Mouse (Mus musculus): ENCODE results near the gene Tbc1d30.
A peak's percentile ranks its signal among the peaks of the same experiment; 100 is the strongest.

Gene Tbc1d30

DNA sequence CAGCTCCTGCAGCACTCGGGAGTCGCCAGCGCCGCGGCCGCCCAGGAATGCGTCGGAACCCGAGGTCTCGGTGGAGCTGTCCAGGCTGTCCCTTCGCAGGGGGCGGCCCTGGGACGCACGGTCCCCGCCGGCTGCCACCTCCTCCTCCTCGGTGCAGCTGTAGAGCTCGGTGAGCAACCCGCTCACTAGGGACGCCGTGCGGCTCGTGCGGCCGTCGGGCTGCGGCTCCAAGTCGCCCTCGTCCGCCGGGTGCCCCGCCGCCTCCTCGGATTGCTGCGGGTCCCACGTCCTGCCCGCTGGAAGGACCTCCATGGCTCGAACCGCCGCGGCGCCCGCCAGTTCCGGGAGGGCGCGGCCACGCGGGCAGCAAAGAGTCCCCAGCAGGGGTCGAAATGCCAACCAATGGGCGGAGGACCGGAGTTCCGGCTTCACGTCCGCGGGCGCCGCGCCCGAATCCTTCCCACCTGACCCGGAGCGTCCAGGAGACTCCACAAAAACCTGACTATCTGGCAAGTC is at the start of gene Tbc1d30:
TSS of gene Tbc1d30 (minus strand) at position 213 of the 516 bp plus-strand sequence.
- DNase-seq: peak in 1 of 2 experiments; percentile 17

DNA sequence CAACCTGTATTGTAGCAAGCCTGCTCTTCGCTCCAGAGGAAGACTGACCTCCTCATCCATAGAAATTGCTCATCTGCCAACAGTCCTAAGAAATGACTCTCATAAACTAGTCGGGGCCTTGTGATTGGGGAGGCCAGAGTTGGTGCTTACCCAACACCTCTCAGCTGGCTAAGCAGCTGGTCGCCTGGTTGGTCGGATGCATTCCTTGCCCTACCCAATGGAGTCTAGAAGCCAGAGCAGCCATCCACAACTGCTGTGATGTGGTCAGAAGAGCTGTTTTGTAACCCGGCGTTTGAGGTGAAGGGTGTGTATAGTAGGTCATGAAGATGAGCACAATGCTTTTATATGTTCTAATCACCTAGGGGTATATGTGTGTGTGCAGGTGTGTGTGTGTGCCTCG is 47.5 kb upstream of the Tbc1d30 start:
- peak in 1 of 2 experiments; percentile 34 for DNase-seq

DNA sequence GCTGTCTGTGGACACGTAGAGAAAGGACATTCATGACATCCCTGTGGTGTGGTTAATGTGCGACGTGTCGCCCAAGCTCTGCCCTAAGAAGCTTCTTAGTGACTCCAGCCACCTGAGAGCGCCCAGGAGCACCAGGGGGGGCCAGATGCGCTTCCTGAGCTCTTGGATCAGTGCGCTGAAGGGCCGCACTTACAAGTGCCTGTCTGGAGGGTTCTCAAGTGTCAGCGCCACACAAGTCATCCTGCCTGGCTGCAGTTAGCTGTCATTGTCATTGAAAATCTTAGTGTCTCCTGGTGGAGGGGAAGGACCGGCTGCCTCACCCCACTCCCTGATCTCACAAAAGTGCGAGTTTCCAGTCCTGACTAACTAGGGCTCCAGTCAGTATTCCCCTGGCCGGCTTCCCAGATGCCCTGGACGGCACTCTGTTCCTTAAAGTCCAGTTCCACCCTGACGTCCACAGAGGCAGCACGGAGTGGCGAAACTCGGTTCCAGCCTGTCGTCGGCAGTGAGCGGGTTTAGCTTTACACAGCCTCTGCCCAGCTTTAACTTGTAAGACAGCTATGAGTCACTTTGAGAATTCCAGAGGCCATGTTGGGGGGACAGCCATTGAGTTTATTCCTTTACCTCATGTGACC is 44.6 kb upstream of the Tbc1d30 start:
- DNase-seq: no peak

DNA sequence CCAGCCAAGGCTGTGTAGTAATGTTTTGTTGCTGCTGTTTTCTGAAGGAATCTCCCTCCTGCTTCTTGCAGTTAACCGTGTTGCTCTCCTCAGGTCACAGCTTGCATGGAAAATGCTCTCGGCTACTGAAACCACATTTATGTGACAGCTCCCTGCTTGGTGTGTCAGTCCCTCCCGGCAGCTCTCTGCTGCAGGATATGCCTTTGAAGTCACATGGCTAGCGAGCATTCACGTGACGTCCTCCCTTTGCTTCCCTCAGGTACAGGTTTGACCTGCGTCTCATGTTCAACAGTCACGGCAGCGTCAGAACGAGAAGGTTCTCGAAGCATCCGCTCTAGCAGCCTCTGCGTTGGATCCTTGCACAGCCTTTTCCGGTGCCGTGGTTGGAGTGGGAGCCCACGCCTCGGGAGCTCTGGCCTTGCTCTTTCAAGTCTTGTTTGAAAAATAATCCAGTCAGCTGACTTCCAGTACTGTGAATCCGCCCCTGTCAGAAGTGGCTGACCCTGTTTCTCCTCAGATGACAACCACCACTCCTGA is 43.8 kb upstream of the Tbc1d30 start:
- no peak for DNase-seq

GRCm38 (mm10) chr10:121394270-121394669 is 43.2 kb upstream of the Tbc1d30 start:
- no peak for DNase-seq

- DNase-seq: no peak
Measured at GRCm38 (mm10) chr10:121391901-121392300, 40.8 kb upstream of the Tbc1d30 start.

- DNase-seq: no peak
Measured at GRCm38 (mm10) chr10:121390602-121391001, 39.5 kb upstream of the Tbc1d30 start.

GRCm38 (mm10) chr10:121386347-121386746 is 35.3 kb upstream of the Tbc1d30 start:
- no peak for DNase-seq

DNA sequence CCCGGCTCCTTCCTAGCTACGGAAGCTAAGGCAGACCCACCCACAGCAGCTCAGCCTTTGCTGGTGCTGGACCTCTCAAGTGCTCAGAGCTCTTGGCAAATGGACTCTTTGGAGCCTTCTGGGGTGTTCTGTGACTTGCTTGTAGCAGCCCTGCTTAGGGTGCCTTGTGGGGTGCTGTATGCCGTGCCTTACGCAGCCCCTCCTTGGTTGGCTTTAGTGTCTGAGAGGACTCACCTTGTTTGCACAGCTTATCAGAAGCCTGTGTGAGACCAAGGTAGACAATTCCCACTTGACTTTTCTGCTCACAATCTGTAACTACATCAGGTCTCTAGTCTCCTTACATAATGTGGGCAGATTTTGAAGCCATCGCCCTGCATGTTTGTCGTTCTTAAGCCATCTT is 34.6 kb upstream of the Tbc1d30 start:
- no peak for DNase-seq

DNA sequence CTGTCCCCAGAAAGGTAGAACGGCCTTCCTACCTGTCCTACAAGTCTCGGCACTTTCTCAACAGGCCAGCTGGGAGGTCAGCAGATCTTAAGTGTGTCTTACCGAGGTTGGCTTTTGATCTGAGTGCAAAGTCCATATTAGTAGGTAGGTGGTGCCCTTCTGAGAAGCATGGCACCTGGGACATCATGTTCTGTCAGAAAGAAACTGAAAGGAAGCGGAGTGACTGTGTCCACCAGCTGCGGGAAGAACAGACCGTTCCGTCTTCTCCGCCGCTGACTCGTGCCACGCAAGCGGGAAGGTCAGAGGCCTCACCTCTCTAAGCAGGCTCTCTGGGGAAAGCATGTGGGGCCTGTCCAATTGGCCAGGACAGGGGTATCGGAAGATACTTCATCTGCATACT is 33.6 kb upstream of the Tbc1d30 start:
- DNase-seq: no peak

GRCm38 (mm10) chr10:121381280-121381679 is 30.2 kb upstream of the Tbc1d30 start:
- no peak for DNase-seq

GRCm38 (mm10) chr10:121379387-121379786 is 28.3 kb upstream of the Tbc1d30 start:
- no peak for DNase-seq

DNA sequence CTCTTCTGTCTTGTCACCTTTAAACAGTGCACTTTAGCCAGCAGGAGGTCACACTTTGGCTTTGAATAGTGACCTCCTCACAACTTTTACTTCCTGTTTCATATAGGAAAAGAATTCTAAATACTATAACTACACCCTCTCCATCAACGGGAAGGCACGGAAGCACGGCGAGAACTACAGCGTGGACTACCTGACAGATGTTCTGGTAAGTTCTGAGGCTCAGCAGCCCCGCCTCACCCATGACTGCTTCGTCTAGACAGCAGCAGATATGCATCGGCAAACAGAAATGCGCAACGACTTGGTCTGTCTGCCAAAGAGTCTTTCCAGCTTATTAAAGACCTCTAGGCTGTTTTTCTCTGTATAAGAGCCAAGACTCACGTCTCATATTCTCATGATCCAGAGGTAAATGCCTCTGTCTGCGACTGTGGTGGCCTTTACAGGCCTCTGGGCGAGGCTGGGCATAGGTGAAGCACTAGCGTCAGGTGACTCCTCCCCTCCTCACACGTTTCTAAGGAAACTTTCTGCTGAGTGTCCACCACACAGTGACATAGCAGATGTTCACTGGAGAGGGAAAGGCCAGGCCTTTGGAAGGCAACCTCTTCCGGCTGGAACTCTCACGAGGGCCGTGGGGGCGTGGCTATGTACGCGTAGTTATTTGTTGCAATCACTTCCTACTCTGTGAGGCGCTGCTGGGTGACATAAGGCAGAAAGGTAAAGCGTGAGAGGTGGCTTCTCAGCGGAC is 25.6 kb upstream of the Tbc1d30 start:
- no peak for DNase-seq

DNA sequence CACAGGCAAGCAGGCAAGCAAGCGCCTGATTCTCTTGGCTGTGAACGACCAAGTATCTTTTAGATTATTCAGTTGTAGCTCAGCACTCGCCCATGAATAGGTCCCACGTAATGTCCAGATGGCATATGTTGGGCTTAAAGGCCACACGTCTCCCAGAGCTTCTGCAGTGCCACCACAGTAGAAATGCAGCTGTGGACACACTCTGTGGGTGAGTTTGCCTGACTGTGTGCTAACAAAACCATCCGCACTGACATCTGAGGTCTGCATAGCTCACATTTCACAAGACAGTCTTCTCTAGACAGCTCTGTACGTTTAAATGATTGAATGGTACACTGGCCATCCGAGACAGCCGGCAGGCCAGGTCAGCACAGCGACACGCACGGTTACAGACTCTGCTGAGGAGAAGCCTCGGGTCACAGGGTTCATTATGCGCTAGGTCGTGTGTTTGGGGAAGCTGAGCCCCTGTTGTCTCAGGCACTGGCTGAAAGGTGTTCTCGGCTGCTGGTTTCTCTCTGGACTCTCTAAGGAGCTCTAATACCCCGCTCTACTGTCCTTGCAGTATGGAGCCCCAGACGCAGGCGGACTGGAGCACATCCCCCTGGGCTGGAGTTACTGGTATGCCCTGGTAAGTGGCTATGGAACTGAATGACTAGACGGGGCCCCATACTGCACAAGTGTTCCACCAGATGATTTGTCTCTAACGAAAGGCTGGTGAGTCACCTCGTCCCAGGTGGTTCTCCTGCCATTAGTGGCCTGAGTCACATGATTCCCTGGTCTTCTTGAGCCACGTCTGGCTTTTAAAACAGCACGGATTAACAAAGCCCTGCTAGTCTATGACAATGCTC is 24.8 kb upstream of the Tbc1d30 start:
- no peak for DNase-seq

- DNase-seq: no peak
Measured at GRCm38 (mm10) chr10:121374693-121375620, 23.9 kb upstream of the Tbc1d30 start.

DNA sequence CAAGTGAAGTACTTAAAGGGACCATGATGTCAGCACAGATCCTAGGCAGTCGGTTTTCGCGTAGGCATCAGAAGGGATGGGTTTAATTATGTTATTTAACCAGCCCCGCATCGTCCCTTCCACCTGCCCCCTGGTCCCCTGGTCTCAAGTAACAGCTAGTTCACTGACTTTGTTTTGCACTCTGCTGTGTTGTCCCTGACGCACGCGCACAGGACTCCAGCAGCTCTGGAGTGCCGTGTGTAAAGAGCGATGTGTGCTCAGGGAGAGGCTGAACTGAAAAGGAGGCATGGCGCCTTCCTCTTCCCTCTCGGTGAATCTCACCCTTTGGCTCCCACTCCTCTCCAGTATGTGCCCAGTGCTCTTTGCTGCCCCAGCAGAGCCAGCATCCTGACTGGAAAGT is 22.9 kb upstream of the Tbc1d30 start:
- DNase-seq: no peak

DNA sequence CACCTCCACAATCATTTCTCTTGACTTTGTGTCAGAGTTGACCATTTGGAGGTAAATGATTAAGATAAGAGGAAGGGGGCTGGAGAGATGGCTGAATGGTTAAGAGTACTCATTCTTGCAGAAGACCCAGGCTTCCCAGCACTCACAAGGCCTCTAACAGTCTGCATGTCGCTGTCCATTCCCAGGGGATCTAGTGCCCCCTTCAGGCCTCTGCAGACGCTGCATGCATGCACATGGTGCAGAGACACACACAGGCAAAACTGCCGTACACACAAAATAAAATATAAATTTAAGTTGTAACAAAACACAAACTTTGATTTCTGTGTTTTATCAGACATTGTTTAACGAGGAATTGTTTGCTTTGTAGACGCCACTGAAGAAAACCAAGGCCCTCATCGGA is 19.7 kb upstream of the Tbc1d30 start:
- DNase-seq: no peak

DNA sequence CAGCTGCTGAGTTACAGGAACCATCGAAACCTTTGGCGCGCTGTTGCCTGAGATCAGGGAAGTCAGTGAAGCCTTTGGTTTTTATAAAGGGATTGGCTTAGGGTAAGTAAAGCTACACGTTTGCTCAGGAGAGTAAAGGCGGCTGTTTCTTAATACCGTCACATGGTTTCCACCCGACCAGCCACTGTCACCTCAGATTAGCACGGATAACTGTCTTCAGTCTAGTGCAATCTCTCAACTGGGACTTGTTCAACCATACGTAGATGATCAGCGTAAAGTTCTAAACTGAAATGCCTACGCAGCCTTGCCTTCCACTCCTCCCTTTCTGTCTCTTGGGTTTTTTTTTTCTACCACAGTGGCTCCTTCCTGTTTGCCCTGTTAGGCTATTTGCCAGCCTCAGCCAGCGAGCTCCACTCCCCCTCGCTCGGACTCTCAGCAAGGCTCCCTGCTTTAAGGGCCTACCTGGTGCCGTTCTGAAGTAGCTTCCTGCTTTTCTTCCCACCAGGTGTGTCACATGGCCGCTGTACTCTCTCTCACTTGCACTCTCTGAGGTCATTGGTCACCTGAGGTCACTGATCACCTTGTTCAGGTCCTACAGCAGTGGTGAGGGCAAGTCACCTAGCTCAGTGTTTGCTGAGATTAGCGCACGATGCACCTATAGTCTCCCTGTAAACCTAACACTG is 17.8 kb upstream of the Tbc1d30 start:
- DNase-seq: no peak

DNA sequence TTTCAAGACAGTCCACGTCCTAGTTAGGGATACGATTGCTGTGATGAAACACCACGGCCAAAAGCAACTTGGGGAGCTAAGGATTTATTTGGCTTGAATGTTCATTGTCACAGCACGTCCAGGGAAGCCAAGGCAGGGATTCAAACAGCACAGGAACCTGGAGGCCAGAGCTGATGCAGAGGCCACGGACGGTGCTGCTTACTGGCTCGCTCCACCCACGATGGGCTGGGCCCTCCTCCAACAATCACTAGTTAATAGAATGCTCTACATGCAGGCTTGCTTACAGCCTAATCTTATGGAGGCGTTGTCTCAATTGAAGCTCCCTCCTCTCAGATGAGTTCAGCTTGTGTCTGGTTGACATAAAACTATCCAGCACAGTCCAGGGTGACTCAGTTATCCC is 16.7 kb upstream of the Tbc1d30 start:
- no peak for DNase-seq

DNA sequence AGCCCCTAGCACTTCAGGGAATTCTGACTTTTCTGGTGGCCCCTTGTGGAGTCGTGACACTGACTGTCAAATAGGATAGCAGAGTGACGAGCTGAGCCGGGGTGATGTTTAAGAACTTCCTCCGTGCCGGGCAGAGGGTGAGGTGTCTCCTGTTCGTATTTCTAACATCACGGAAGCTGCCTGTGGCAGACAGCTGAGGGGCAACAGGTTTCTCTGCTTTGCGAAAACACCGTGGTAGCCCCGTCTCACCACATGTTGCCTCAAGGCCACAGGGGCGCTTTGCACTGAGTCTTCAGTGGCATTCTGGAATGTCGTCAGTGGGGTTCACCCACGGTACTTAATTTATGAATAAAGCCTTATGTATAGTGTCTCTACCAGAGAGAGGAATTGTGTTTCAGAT is 16.2 kb upstream of the Tbc1d30 start:
- no peak for DNase-seq

- DNase-seq: no peak
Measured at GRCm38 (mm10) chr10:121365781-121366272, 14.7 kb upstream of the Tbc1d30 start.

Measured in thymus, postnatal 36 days (tissue).